Mouse (Mus musculus): Measurements from ENCODE around the gene Senp7.
A peak's percentile ranks its signal among the peaks of the same experiment; 100 is the strongest.
"Not testable (repeated sequence)": the region's sequence is repeated elsewhere in the genome, so short reads cannot be mapped to it uniquely, and the experiment has no call there.

The Senp7 gene

DNA sequence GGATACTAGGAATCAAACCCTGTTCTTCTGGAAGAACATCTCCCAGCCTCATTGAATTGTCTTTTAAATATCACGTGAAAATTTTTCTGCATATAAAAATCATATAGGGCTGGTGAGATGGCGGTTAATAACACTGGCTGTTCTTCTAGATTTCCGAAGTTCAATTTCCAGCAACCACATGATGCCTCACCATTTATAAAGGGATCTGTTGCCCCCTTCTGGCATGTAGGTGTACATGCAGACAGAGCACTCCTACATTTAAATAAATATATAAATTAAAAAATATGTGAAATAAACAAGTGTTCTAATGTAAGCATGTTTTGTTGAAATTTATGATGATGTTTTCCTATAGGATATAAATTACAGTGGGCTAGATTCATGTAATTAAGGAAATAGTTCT lies 83.5 kb downstream of the Senp7 start:
- DNase-seq (ENCODE audit: low read depth in 2 of 2, low spot score in 2 of 2): peak in 1 of 2 experiments; percentile 19

DNA sequence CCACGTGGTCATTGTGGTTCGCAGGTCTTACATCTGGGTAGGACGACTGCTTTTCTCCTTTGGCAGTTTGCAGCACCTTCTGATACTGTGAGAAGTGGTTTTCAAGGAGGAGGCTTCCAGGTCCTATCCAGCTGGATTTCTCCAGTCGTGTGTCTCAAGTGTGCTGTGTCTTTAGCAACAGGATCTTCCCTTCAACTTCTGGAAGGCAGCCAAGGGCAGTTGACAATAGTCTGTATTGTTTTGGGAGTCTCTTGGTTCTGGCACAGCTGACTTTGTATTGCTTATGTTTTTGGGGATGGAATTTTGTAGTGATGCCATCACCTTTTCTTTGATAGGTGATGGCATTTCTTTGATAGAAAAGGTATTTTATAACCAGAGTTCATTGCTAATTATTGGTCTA lies 86.0 kb downstream of the Senp7 start:
- no peak for DNase-seq (ENCODE audit: low read depth in 2 of 2, low spot score in 2 of 2)

DNA sequence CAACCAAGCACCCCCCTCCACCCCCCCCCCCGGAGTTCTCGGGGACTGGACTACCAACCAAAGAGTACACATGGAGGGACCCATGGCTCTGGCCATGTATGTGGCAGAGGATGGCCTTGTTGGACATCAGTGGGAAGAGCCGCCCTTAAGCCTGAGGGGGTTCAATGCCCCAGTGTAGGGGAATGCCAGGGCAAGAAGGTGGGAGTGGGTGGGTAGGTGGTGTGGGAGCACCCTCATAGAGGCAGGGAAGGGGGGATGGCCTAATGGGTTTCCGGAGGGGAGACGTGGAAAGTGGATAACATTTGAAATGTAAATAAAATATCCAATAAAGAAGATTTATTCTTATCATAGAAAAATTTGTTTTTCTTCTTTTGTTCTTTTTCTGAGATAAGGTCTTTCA lies 89.5 kb downstream of the Senp7 start:
- DNase-seq (ENCODE audit: low read depth in 2 of 2, low spot score in 2 of 2): not testable (repeated sequence)

DNA sequence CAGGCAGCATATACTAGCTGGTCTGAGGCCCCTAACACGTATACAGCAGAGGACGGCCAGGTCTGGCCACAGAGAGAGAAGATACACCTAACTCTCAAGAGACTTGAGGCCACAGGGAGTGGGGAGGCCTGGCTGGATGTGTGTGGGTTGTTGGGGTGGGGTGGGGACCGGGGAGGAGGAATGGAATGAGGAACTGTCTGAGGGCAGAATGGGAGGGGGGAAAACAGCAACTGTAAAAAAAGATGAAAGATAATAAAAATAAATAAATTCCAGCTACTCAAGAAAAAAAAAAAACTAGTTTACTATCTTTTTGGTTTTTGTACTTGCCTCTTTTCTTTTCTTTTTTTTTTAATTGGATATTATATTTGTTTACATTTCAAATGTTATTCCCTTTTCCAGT lies 91.8 kb downstream of the Senp7 start:
- no peak for DNase-seq (ENCODE audit: low read depth in 2 of 2, low spot score in 2 of 2)

DNA sequence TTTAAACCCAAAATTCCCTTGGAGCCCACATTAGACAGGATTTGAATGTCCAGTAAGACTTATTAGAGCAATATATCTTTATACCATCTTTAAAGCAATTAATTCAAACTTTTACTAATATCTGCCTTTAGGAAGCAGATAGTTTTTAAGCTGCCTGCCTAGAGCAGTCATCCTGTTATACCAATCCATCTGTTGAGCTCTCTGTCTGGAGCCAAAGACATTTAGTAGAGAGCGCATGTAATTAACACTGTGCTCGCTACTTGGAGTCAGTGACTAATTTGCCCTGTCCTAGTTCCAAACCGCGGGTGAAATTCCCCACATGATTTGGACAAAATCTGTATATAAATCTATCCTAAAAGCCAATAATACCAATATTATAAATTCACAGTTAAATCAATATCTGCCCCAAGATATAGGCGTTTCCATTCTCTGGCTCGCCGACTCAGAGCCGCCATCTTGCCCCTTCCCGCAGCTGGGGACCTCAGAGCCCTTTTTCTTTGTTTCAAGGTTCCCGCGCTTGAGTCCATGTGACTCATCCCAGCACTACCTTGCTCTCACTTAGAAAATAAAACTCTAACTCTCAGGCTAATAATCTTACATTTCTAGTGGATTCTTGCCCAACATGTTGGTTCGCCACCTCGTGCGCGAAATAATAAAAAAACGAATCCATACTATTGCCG lies 96.9 kb downstream of the Senp7 start:
- DNase-seq (ENCODE audit: low read depth in 2 of 2, low spot score in 2 of 2): no peak

DNA sequence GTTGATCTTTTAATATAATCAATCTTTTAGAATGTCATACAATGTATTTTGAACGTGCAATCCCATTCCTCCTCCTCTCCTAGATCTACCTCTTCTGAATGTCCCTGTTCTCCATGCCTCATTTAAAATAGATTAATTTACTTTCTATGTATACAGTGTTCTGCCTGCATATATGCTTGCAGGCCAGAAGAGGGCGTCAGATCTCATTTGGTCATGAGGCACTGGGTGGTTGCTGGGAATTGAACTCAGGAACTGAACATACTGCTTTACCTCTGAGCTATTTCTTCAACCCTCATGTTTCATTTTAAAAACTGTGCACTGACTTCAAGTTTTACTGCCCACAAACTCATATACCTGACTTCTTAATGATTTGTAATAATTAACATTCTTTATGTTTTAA lies 99.5 kb downstream of the Senp7 start:
- DNase-seq (ENCODE audit: low read depth in 2 of 2, low spot score in 2 of 2): no peak

DNA sequence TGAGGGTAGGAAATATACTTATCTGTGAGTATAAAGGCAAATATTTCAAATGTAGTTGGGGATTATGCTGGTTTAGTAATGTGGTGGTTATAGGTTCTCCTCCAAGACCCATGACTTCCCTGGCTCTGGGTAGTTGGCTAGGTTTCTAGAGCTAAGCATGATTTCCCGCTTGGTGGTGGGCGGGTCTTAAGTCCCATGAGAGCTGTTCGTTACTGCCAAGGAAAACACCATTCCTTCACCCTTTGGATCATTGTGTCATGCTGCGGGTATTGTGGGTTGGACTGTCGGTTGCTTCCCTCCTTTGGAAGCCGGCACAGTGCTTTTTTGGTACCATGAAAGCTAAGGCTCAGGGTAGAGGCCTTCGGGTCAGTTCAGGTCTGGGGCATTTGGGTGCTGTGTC lies 115.3 kb downstream of the Senp7 start:
- no peak for DNase-seq (ENCODE audit: low read depth in 2 of 2, low spot score in 2 of 2)

DNA sequence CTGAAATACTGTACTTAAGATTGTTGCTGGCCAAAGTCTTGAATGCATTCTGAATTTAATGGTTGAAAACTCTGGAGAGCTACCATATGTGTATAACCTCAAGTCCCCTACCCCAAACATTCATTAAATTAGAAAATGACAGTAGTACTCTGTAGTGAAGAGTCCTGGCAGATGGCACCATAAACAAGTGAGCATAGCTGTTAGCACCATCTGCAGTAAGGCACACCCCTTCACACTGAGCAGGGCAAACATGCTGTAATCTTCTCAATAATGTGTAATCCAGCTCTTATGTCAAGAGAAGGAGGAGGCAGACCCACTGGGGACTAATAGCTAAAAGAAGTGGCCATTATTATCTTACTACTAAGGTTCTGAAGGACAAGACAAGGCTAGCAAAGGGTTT lies 122.1 kb downstream of the Senp7 start:
- DNase-seq (ENCODE audit: low read depth in 2 of 2, low spot score in 2 of 2): no peak

DNA sequence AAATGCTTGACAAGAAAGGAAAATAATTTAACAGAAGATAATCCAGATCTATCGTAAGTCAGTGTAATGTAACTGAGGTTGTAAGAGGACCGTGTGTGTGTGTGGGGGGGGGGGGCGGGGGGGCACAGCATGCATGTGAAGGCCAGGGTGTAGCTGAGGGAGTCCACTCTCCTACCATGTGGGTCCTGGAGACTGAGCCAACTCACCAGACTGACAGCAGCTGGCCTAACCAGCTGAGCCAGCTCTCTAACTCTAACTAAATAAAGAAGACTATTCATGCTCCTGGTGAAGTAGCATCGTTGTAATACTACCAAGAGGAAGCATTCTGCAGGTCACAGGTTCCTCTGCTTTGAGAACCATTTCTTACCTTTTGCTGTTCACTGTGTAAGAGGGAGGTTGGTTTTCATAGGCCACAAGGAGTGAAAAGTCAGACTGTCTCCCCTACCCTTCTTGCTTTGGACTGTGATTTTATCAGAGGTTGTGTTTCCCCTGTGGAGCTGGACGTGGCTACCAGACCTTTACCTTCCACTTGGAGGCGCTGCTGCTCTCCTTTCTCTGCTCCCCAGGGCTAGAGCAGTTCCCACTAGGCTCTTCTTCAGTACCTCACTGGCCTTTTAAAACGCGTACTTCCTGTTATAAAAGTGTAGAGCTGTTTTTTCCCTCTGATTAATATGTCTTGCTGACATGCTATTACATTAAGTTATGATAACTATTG lies 127.9 kb downstream of the Senp7 start:
- no peak for DNase-seq (ENCODE audit: low read depth in 2 of 2, low spot score in 2 of 2)

DNA sequence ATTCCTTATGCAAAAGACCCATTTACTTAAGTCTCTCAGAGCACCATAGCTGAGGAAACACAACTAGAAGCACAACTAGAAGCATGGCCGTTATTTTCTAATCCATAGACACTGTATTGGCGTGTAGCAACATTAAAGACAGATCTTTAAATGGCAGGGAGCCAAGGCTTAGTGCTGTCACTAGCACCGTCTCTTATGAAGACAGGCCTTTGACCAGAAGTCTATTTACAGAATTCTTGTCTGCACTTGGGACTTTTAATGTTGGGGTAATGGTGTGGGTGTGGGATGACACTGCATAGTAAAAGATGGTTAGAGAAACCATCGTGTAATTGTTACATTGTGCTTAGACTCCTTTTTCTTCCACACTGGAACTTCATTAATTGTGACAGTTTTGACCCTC lies 138.7 kb downstream of the Senp7 start:
- no peak for DNase-seq (ENCODE audit: low read depth in 2 of 2, low spot score in 2 of 2)

DNA sequence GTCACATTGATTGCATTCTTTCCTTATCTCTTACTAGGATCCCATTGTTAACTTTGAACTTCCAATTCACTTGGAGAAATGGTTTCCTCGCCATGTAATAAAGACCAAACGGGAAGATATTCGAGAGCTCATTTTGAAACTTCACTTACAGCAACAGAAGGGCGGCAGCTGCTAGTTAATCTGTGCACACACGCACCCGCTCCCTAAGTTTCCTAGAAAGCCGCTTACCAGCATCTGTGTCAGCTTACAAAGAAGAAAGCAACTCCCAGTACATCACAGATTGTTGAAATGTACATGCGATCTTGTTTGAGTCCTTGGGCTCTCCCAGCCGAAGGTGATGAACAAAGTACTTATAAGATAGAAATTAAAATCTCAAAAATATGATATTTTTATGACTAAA lies 140.1 kb downstream of the Senp7 start:
- DNase-seq (ENCODE audit: low read depth in 2 of 2, low spot score in 2 of 2): no peak

DNA sequence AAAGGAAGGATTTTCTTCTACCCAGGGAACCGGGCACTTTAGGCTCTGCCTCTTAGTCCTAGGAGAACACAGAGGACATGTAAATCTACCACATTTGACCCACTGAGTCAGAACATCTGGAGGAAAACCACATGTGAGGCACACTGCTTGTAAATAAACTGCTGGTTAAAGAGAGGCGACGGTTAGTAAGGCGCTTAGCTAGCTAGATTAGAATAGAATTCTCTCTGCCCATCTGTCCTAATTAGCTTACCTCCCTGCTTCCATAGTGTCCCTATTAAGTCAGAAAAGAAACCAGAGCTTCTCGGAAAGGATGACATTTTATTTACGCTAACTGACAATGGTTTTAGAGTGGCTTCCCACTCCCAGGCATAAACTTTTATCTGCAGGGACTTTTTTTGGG lies 155.9 kb downstream of the Senp7 start, which contains the start of gene Impg2:
Gene Impg2, plus strand, starts transcription at position 263 of the 400 bp plus-strand sequence.
- DNase-seq (ENCODE audit: low read depth in 2 of 2, low spot score in 2 of 2): no peak

DNA sequence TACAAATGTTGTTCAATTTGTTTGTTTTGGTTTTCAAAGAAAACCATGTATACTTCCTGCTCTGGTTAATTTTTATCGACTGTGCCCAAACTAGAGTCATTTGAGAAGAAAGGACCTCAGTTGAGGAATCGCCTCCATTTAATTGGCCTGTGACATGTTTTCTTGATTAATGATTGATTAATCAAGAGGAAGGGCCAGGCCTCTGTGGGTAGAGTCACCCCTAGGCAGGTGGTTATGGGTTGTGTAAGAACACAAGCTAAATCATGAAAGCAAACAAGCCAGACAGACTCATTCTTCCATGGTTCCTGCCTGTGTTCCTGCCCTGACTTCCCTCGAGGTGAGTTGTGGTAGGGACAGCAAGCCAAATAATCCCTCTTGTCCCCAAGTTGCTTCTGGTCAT lies 164.6 kb downstream of the Senp7 start:
- no peak for DNase-seq (ENCODE audit: low read depth in 2 of 2, low spot score in 2 of 2)

DNA sequence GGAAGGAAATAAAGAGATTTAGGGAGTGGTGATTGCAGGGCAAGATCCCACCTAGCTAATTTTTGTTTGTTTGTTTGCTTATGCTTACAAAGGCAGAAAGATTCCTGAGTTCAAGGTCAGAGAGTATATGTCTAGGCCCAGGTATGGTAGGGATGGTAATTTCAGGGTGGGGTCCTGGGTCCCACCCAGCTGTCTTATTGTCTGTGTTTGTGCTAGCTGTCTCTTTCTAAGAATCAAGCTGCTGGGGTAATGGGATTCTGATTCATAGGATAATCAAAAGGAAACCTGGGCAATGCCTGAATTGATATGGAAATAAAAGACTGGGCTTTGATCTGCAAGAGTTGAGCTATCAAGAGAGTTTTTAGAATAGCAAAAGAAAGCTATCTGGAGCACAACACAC lies 179.5 kb downstream of the Senp7 start:
- DNase-seq (ENCODE audit: low read depth in 2 of 2, low spot score in 2 of 2): no peak

DNA sequence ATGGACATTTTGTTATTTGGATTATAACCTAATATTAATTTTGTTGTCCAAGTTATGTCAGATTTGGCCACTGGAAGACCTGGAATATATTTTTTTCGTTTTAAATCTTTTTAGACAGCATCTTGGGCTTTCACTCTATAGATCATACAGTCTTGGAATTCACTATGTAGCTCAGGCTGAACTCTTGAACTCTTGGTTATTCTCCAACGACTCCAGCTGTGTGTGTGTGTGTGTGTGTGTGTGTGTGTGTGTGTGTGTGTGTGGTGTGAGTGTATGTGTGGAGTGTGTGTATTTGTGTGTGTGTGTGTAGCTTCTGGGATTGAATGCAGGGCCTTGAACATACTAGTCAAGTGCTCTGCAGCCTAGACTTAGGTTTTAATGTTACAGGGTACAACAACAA lies 181.3 kb downstream of the Senp7 start:
- DNase-seq (ENCODE audit: low read depth in 2 of 2, low spot score in 2 of 2): no peak

DNA sequence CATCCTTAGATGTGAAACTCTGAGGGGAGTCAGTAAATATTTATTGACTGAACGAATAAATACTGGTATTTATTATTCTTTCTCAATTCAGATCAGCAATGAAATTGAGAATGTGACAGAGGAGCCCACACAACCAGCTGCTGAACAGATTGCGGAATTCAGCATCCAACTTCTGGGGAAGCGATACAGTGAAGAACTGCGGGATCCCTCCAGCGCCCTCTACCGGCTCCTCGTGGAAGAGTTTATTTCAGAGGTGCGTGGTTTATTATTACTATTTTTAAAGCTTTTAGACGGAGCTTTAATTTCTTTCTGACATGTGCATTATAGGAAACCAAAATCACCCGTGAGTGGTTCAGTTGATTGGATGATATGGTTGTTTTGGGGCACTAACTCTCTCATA lies 183.2 kb downstream of the Senp7 start:
- no peak for DNase-seq (ENCODE audit: low read depth in 2 of 2, low spot score in 2 of 2)

DNA sequence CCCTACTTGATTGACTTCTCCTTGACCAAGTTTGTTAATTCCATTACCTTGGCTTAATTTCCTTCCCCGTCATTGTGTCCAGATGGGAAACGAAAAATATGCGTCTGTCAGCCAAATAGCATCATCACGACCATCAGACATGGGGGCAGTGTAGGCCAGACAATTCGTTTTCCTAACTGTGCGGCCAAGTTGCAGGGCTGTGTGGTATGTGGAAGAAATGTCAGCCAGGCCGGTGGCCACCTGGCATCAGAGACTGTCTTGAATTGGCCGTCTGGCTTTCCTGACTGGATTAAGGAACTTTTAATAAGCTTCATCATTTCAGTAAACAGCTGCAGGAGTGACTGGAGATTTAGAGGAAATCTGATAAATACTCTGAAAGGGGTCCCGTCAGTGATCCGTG lies 184.6 kb downstream of the Senp7 start:
- DNase-seq (ENCODE audit: low read depth in 2 of 2, low spot score in 2 of 2): no peak

All from CD8-positive naive resting alpha-beta T cell, adult 2 months (primary cell).